Mouse (Mus musculus) activated CD4-positive, CD25-positive, alpha-beta regulatory T cell, adult 4 months (primary cell): ENCODE data around the gene Kif1b. TPM values are rescaled to one million over a fixed set of nuclear protein-coding genes. Genes with fewer than 3 reads are reported as not detected.

Experiments used
- ATAC-seq: one replicate; pipeline ENCODE4 v1.8.0; 2017
- polyA plus RNA-seq, 2 experiments: library from polyadenylated mRNA; unstranded; fragments of 100-300 nt; shearing (Covaris generic); gene quantifications; one replicate each; pipeline ENCODE4 v1.2.1; 2017

Gene Kif1b
- polyA plus RNA-seq: 10 to 100 TPM; 11.0 to 15.4 TPM

GRCm38 (mm10) chr4:149307596-149308490, at the start of gene Kif1b:
Kif1b (minus strand) TSS chr4:149307693.
- peak; percentile 95 for ATAC-seq

- ATAC-seq: no peak
Measured at GRCm38 (mm10) chr4:149354671-149355070, 47.2 kb upstream of the Kif1b start.

DNA sequence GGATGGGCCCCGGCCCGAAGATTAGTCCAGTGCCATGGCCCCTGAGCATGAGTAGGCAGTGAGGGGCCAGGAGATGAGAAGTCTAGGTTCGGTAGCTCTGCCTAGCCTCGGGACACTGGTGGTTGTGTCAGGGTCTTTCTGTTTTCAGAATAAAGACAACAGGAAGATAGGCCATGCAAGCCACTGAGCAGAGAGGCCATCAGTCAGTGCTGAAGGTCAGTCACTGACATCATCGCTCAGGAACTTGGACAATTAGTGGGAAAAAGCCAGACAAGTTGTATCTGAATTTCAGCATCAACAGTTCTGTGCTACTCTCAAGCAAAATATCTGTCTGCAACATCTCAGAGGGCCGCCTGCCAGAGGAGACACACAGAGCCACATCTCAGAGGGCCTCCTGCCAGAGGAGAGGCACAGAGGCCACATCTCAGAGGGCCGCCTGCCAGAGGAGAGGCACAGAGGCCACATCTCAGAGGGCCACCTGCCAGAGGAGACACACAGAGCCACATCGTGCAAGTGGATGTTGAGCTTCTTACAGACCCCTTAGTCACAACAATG, 44.2 kb upstream of the Kif1b start:
- ATAC-seq: no peak

DNA sequence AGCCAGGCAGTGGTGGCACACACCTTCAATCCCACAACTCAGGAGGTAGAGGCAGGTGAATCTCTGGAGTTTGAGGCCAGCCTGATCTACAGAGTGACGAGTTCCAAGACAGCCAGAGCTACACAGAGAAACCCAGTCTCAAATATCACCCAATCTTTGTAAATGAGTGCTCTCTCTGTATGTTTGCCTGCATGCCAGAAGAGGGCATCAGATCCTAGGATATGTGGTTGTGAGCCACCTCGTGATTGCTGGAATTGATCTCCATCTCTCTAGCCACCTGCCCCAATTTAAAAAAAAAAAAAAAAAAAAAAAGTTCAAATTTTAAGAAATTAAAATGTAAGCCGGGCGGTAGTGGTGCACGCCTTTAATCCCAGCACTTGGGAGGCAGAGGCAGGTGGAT, 41.5 kb upstream of the Kif1b start:
- no peak for ATAC-seq

DNA sequence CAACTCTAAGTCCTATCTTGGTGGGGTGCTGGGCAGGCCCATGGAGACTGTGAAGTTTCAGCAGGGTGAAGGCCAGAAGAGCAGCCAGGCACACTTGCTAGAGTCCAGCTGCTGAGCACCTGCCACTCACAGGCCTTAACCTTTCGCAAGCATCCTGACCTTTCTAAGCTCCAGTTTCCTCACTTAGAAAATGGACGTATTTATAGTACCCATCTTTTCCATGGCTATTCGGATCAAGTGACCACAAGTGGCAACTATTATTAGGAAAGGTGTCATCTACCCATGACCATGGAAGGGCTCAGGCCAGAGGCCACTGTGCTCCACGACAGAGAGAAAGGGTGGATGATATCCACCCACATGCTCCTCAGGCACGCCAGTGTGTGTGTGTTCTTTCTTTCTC, 38.4 kb upstream of the Kif1b start:
- ATAC-seq: no peak

DNA sequence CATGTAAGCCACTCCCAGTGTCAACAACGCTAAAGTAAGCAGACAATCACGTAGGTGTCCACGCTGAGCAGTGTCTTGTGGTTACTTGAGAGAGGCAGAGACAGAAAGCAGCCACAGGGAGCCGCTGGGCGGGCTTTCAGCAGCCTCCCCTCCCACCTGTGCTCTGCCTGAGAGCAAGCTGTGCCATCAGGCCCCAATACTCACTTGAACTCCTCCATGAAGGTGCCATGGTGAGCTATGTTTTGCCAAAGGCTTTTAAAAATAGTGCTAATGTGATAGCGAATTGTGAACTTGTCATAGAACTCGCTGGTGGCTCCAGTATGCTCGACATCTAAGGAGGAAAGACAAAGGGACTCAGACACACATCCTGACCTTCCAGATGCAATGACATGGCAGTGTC, 36.8 kb upstream of the Kif1b start:
- no peak for ATAC-seq

DNA sequence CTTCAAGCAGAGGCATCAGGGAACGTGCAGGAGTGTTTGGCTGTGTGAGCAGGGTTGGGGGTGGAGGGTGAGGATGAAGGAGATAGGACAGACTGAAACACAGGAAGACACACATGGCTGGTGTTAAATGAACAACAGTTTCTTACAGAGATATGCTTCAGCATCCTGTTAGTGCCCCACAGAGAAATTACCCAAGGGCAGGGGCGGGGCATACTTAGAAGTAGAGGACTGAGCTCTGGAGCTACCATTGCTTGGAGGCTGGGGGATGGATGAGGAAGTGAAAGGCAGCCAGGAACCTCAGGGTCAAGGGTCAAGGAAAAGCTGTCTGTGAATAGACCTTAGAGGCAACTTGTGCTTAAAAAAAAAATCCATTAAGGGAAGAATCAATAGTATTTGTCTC, 33.2 kb upstream of the Kif1b start:
- peak; percentile 66 for ATAC-seq

DNA sequence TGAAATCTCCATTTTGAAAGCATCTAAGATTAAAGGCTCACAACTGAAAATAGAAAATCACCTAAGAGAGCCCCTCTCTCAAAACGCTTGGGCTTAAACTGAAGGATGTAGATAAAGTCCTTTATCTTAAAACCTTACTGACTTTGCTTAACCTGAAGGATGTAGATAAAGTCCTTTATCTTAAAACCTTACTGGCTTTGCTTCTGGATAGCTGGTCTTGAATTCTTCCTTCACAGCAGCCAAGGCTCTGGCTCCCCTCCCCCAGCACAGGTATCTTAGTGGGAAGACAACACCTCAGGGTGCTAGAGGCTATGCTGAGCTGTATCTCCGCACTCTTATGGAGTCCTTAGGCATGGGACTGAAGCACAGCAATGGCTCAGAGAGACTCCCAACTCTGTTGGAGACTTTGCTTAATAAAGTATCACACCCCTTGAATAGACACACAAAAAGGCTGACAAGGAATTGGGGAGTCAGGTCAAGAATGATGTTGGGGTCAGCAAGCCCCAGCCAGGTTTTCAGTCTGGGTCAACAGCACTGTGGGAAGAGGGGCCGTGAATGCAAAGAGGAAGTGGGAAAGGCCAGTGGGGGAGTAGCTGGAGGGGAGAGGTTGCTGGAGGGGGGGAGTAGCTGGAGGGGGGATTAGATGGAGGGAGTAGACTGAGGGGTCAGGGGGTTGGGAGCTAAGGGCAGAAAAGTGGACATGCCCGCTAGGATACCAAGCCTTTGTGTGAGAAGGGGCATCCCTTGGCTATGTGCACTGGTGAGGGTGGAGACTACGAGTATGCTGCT, 32.1 kb upstream of the Kif1b start:
- no peak for ATAC-seq

GRCm38 (mm10) chr4:149338137-149338536, 30.6 kb upstream of the Kif1b start:
- no peak for ATAC-seq

- no peak for ATAC-seq
Measured at GRCm38 (mm10) chr4:149337353-149337752, 29.9 kb upstream of the Kif1b start.

- ATAC-seq: no peak
Measured at GRCm38 (mm10) chr4:149336302-149336701, 28.8 kb upstream of the Kif1b start.

DNA sequence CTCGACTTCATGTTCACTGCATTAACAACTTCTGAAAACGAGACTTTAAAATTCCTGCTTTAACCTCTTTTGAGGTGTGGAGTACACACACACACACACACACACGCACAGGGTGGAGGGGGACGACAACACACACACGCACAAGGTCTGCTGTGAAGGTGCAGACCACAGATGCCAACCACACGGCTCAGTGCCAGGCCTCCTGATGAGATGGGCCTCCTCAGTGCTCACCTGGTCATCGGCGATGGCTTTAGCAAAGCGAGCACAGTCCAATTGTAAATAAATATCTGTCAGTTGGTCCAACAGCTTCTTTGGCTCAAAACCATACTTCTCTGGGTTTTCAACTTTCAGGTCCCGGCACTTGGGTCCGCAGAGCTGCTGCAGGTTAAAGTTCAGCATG, 27.4 kb upstream of the Kif1b start:
- no peak for ATAC-seq

GRCm38 (mm10) chr4:149332726-149333125, 25.2 kb upstream of the Kif1b start:
- no peak for ATAC-seq

- ATAC-seq: no peak
Measured at GRCm38 (mm10) chr4:149330495-149330894, 23.0 kb upstream of the Kif1b start.

DNA sequence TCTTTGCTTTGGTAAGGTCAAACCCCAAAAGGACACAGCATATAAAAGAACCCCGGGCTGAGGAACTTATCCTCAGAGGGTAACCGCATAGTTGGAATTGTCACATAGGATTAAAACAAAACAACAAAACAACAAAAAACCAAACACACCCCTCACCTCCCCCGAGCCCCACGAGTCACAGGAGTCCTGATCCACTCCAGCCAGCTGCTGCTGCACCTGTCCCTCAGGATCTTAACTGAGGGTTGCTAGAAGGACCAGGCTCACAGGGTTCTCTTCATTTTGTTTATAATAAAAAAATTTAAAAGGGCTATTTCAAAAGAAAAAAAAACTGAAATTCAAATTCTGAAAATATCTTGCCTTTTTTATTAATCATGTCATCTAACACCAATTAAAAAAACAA, 21.2 kb upstream of the Kif1b start:
- no peak for ATAC-seq

- no peak for ATAC-seq
Measured at GRCm38 (mm10) chr4:149327281-149327680, 19.8 kb upstream of the Kif1b start.

GRCm38 (mm10) chr4:149325411-149326162, 18.1 kb upstream of the Kif1b start:
- ATAC-seq: no peak

DNA sequence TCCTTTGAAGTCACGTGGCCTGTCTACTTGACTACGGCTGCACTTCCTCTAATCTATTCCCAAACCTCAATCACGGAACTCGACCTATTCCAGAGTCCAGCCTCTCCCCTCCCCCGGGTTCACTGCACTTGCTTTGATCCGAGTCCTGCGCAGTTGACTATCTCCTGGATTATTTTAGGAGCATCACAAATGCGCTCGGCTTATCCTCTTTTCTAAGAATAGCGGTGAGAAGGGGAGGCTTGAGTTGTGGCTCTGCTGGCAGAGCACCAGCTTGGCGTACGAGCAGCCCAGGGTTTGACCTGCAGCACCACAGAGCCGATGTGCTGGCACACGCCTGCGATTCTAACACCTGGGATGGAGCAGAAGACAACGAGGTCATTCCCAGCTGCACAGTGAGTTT, 16.2 kb upstream of the Kif1b start:
- no peak for ATAC-seq

- no peak for ATAC-seq
Measured at GRCm38 (mm10) chr4:149322718-149323117, 15.2 kb upstream of the Kif1b start.

DNA sequence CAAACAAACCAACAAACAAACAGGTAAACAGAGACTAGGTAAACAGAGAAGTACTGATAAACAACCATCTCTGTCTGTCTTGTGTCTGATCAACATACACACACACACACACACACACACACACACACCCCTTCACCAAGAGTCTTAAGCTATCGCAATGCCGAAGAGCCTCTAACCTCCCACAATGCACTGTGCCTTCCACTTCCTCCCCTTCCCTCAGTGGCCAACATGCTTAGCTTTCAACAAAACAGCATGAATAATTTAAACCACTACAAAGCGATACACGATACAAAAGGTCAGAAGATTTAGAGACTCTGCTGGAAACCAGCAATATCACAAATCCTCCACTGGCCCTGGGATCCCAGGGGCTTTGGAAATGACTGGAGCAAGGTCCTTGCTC, 14.8 kb upstream of the Kif1b start:
- peak; percentile 90 for ATAC-seq

DNA sequence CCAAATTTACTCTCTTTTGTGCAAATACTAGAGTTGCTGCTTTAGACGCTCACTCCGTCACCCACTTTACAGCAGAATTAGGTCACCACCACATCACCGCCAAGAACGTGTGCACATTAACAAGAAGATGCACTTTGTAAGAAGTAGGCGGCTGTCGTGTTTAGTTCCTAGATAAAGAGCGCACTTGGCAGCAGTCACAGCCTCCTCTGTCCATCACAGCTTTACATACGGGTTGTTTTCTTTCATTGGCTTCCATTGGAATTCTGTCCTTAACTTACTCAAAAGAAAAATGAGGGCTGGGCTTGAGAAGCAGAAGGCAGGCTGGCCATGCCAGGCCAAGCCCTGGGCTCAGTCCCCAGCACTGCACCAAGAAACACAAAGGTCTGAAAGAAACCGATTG, 11.6 kb upstream of the Kif1b start:
- no peak for ATAC-seq

GRCm38 (mm10) chr4:149317387-149317786, 9.9 kb upstream of the Kif1b start:
- no peak for ATAC-seq
